Comparison of ENCODE assay signal across 18 mouse cellular contexts in genomic region chr6:33977880-33978279, GRCm38 (mm10). TPM values are rescaled to one million over a fixed set of nuclear protein-coding genes. Genes with fewer than 3 reads are reported as not detected.
DNase-seq lines count a peak whose midpoint lies in the region; ATAC-seq and TF ChIP-seq lines count a peak whose summit lies in the region.
"Had no signal": no experiment of that assay in that cellular context is flagged by ENCODE, and none has a peak within 500 bp of the region (broad histone marks: within the 10 kb centered on the region; RNA-seq: fewer than 3 reads in every experiment).

No protein-coding gene starts in this region.

- no peak overlapping the region for H3K4me3 ChIP-seq in midbrain, embryonic 13.5 days (replicated peaks)
- H3K4me3 ChIP-seq in midbrain, embryonic 11.5 days (ENCODE audit: low read depth, low read length): no peak overlapping the region
- no peak overlapping the region for H3K4me3 ChIP-seq in forebrain, embryonic 13.5 days
- H3K4me3 ChIP-seq in hindbrain, postnatal 0 days (ENCODE audit: low read length): no peak overlapping the region
- no peak overlapping the region for H3K4me3 ChIP-seq in midbrain, postnatal 0 days (ENCODE audit: low read depth, low read length)
- H3K4me3 ChIP-seq in intestine, embryonic 15.5 days (replicated peaks): no peak overlapping the region
- H3K4me3 ChIP-seq: lung, embryonic 15.5 days had no signal

- WGBS in midbrain, embryonic 13.5 days: 60% methylated on average over 9 of the region's 9 CpGs
- 80% methylated on average over 9 of the region's 9 CpGs for WGBS in midbrain, embryonic 11.5 days
- 26% methylated on average over 9 of the region's 9 CpGs for WGBS in forebrain, embryonic 13.5 days
- 52% methylated on average over 9 of the region's 9 CpGs for WGBS in hindbrain, postnatal 0 days
- 56% methylated on average over 9 of the region's 9 CpGs for WGBS in midbrain, postnatal 0 days
- WGBS in intestine, embryonic 15.5 days: 85% methylated on average over 9 of the region's 9 CpGs

- no peaks in the 10 kb centered on the region; the same call in 1 of the 2 replicates for H3K36me3 ChIP-seq in midbrain, embryonic 13.5 days
- H3K36me3 ChIP-seq in midbrain, embryonic 11.5 days (ENCODE audit: control insufficient read depth, insufficient read depth, low read length): no peaks in the 10 kb centered on the region
- peaks cover 7% of the 10 kb centered on the region; the same call in 1 of the 2 replicates for H3K36me3 ChIP-seq in forebrain, embryonic 13.5 days (ENCODE audit: poor library complexity, severe bottlenecking)
- no peaks in the 10 kb centered on the region for H3K36me3 ChIP-seq in hindbrain, postnatal 0 days (ENCODE audit: insufficient read depth, low read length)
- peaks cover 3% of the 10 kb centered on the region; the same call in 1 of the 2 replicates for H3K36me3 ChIP-seq in midbrain, postnatal 0 days (ENCODE audit: insufficient read depth, low read length)
- H3K36me3 ChIP-seq in intestine, embryonic 15.5 days: no peaks in the 10 kb centered on the region; the same call in 1 of the 2 replicates
- H3K36me3 ChIP-seq: lung, embryonic 15.5 days had no signal

- H3K9me3 ChIP-seq in midbrain, embryonic 13.5 days: no peaks in the 10 kb centered on the region
- H3K9me3 ChIP-seq in midbrain, embryonic 11.5 days (ENCODE audit: control insufficient read depth, low read length): no peaks in the 10 kb centered on the region
- no peaks in the 10 kb centered on the region for H3K9me3 ChIP-seq in forebrain, embryonic 13.5 days (replicated peaks)
- H3K9me3 ChIP-seq in hindbrain, postnatal 0 days (ENCODE audit: low read length): no peaks in the 10 kb centered on the region
- H3K9me3 ChIP-seq in midbrain, postnatal 0 days (ENCODE audit: low read length): no peaks in the 10 kb centered on the region
- no peaks in the 10 kb centered on the region for H3K9me3 ChIP-seq in intestine, embryonic 15.5 days
- H3K9me3 ChIP-seq: lung, embryonic 15.5 days had no signal

- 0 out of 2 replicates have a peak, but pooled peaks have one; percentile 11 for ATAC-seq in midbrain, embryonic 13.5 days
- ATAC-seq in midbrain, embryonic 11.5 days (ENCODE audit: low FRiP score): no peak
- peak; percentile 48; the same call in 1 of the 2 replicates for ATAC-seq in forebrain, embryonic 13.5 days
- peak; percentile 44; the same call in 1 of the 2 replicates for ATAC-seq in hindbrain, postnatal 0 days
- ATAC-seq in midbrain, postnatal 0 days (ENCODE audit: low FRiP score): no peak
- ATAC-seq in intestine, embryonic 15.5 days: no peak
- no peak for ATAC-seq in megakaryocyte progenitor cell, adult 5-6 weeks (replicated peaks; ENCODE audit: poor library complexity)

- DNase-seq in midbrain, embryonic 11.5 days (ENCODE audit: low spot score, missing footprints): no peak
- DNase-seq in hindbrain, postnatal 0 days (ENCODE audit: low spot score): peak; percentile 24
- DNase-seq in midbrain, postnatal 0 days (ENCODE audit: low spot score): peak; percentile 38
- DNase-seq in B cell, adult 2 months: no peak
- DNase-seq: adrenal gland, postnatal 25 days; heart, postnatal 10 days; kidney, adult 2 months; right cerebral cortex, postnatal 14 days; thymus, postnatal 4 days had no signal

- no peak overlapping the region for H3K9ac ChIP-seq in midbrain, embryonic 13.5 days (replicated peaks)
- no peak overlapping the region for H3K9ac ChIP-seq in midbrain, embryonic 11.5 days (ENCODE audit: low read length)
- no peak overlapping the region for H3K9ac ChIP-seq in forebrain, embryonic 13.5 days
- no peak overlapping the region for H3K9ac ChIP-seq in hindbrain, postnatal 0 days (replicated peaks; ENCODE audit: low read length)
- no peak overlapping the region for H3K9ac ChIP-seq in midbrain, postnatal 0 days (replicated peaks; ENCODE audit: low read length, poor library complexity, severe bottlenecking)
- no peak overlapping the region for H3K9ac ChIP-seq in intestine, embryonic 15.5 days
- H3K9ac ChIP-seq: lung, embryonic 15.5 days had no signal

- H3K27me3 ChIP-seq in midbrain, embryonic 13.5 days: no peaks in the 10 kb centered on the region
- H3K27me3 ChIP-seq in midbrain, embryonic 11.5 days (ENCODE audit: control insufficient read depth, insufficient read depth, low read length): no peaks in the 10 kb centered on the region
- 0 out of 2 replicates have a peak, but pooled peaks cover 3% of the 10 kb centered on the region for H3K27me3 ChIP-seq in forebrain, embryonic 13.5 days
- H3K27me3 ChIP-seq in hindbrain, postnatal 0 days (ENCODE audit: insufficient read depth, low read length): no peaks in the 10 kb centered on the region
- H3K27me3 ChIP-seq in midbrain, postnatal 0 days (ENCODE audit: insufficient read depth, low read length): no peaks in the 10 kb centered on the region
- no peaks in the 10 kb centered on the region for H3K27me3 ChIP-seq in intestine, embryonic 15.5 days (replicated peaks)
- H3K27me3 ChIP-seq: CH12.LX; lung, embryonic 15.5 days had no signal

- H3K27ac ChIP-seq in midbrain, embryonic 13.5 days: no peak overlapping the region
- no peak overlapping the region for H3K27ac ChIP-seq in midbrain, embryonic 11.5 days (ENCODE audit: low read depth, low read length)
- H3K27ac ChIP-seq in forebrain, embryonic 13.5 days: 0 out of 2 replicates have a peak overlapping the region, but pooled peaks have one; percentile 40
- H3K27ac ChIP-seq in hindbrain, postnatal 0 days: no peak overlapping the region
- H3K27ac ChIP-seq in midbrain, postnatal 0 days (ENCODE audit: low read depth, low read length): no peak overlapping the region
- H3K27ac ChIP-seq in intestine, embryonic 15.5 days: no peak overlapping the region
- H3K27ac ChIP-seq: lung, embryonic 15.5 days; stomach, postnatal 0 days had no signal

- H3K4me2 ChIP-seq in midbrain, embryonic 13.5 days (replicated peaks): no peak overlapping the region
- H3K4me2 ChIP-seq in midbrain, embryonic 11.5 days: no peak overlapping the region
- H3K4me2 ChIP-seq in forebrain, embryonic 13.5 days: 0 out of 2 replicates have a peak overlapping the region, but pooled peaks have one; percentile 20
- H3K4me2 ChIP-seq in hindbrain, postnatal 0 days (ENCODE audit: low read depth, low read length): no peak overlapping the region
- H3K4me2 ChIP-seq in midbrain, postnatal 0 days (ENCODE audit: low read depth, low read length, poor library complexity, severe bottlenecking): no peak overlapping the region
- H3K4me2 ChIP-seq in intestine, embryonic 15.5 days (replicated peaks): no peak overlapping the region
- H3K4me2 ChIP-seq: liver, embryonic 11.5 days; lung, embryonic 15.5 days had no signal

- peaks cover 19% of the 10 kb centered on the region for H3K4me1 ChIP-seq in midbrain, embryonic 13.5 days (replicated peaks)
- peaks cover 7% of the 10 kb centered on the region; the same call in 1 of the 2 replicates for H3K4me1 ChIP-seq in midbrain, embryonic 11.5 days (ENCODE audit: control insufficient read depth, insufficient read depth, low read length)
- peaks cover 23% of the 10 kb centered on the region for H3K4me1 ChIP-seq in forebrain, embryonic 13.5 days
- no peaks in the 10 kb centered on the region for H3K4me1 ChIP-seq in hindbrain, postnatal 0 days (ENCODE audit: insufficient read depth, low read length)
- no peaks in the 10 kb centered on the region for H3K4me1 ChIP-seq in midbrain, postnatal 0 days (ENCODE audit: insufficient read depth, low read length)
- no peaks in the 10 kb centered on the region for H3K4me1 ChIP-seq in intestine, embryonic 15.5 days (replicated peaks)
- H3K4me1 ChIP-seq: lung, embryonic 15.5 days had no signal

- TF ChIP-seq CTCF in hindbrain, postnatal 0 days (IDR thresholded peaks at IDR 0.05; ENCODE audit: low read depth): no peak
- no peak for TF ChIP-seq CTCF in midbrain, postnatal 0 days (IDR thresholded peaks at IDR 0.05)

RNA-seq across cellular contexts. Expression of gene Lrguk, which starts 51.4 kb away (rescaled TPM):
- polyA plus RNA-seq in midbrain, embryonic 13.5 days (2015; fragmentation: Nextera tagmentation; extraction: Ambion mirVana): 0.35 and 0.52 TPM in 2 replicates
- 0.78 and 1.7 TPM in 2 replicates for polyA plus RNA-seq in midbrain, embryonic 11.5 days (2014; fragmentation: Nextera tagmentation; extraction: Ambion mirVana)
- 0.56 and 0.94 TPM in 2 replicates for polyA plus RNA-seq in forebrain, embryonic 13.5 days (2015; fragmentation: Nextera tagmentation; extraction: Ambion mirVana)
- 0.99 and 2.1 TPM in 2 replicates for total RNA-seq in hindbrain, postnatal 0 days (2014; rRNA removed)
- 1.2 and 1.4 TPM in 2 replicates for polyA plus RNA-seq in hindbrain, postnatal 0 days (2015; fragmentation: Nextera tagmentation; extraction: Ambion mirVana)
- total RNA-seq in midbrain, postnatal 0 days (2014; rRNA removed): 1.6 and 1.9 TPM in 2 replicates
- polyA plus RNA-seq in midbrain, postnatal 0 days (2015; fragmentation: Nextera tagmentation; extraction: Ambion mirVana): 1.0 TPM in 2 replicates
- polyA plus RNA-seq in intestine, embryonic 15.5 days (2015; fragmentation: Nextera tagmentation; extraction: Ambion mirVana): 0.36 and 0.52 TPM in 2 replicates
- total RNA-seq in megakaryocyte progenitor cell, adult 5-6 weeks (2015): 0.12 and 0.81 TPM in 2 replicates
- total RNA-seq in megakaryocyte progenitor cell, adult 5-6 weeks (2017): 0.03 TPM in 1 of 2 replicates, not detected in the other
- total RNA-seq: gastrocnemius, adult 8-10 months had no signal

Comparison
In these comparisons a context has a peak if more than half of its experiments do, and no peak if none do; other contexts are left out.
1. ATAC-seq: peak in midbrain, embryonic 13.5 days (single experiment), forebrain, embryonic 13.5 days (single experiment) and hindbrain, postnatal 0 days (single experiment); none in midbrain, embryonic 11.5 days (single experiment), midbrain, postnatal 0 days (single experiment), intestine, embryonic 15.5 days (single experiment) and megakaryocyte progenitor cell, adult 5-6 weeks (single experiment).
2. DNase-seq: peak in hindbrain, postnatal 0 days (single experiment) and midbrain, postnatal 0 days (single experiment); none in midbrain, embryonic 11.5 days (single experiment) and B cell, adult 2 months (0 of 2).